Mouse (Mus musculus) gastrocnemius, postnatal 14 days (tissue): Measurements from ENCODE around the gene Ppm1n. TPM values are rescaled to one million over a fixed set of nuclear protein-coding genes. Genes with fewer than 3 reads are reported as not detected.
A peak's percentile ranks its signal among the peaks of the same experiment; 100 is the strongest.

Source experiments
- DNase-seq: peaks from one replicate; pipeline ENCODE4 v3.0.0; 2021; ENCODE audit warnings: mixed read lengths
- intact Hi-C: fragments of 180-260 bp; cut with DNase I; formaldehyde crosslinking; loops from one replicate; pipeline ENCODE4 v1.15.1; 2025; ENCODE audit warnings: low total_unique reads
- long read RNA-seq, 2 experiments: library from polyadenylated mRNA; stranded (forward); transcript quantifications; one replicate each; pipeline ENCODE4 v2.0.0; 2021
- total RNA-seq, 2 experiments: library from RNA; stranded (reverse); gene quantifications; 2 replicates each; pipeline ENCODE4 v1.2.3; 2021

The Ppm1n gene
- not detected for total RNA-seq
- long read RNA-seq, experiment 1, result 0 reads
- long read RNA-seq, experiment 2, partial matches to known transcripts, result 0 of 1 reads
- long read RNA-seq, experiment 2, other reads (novel, unspliced or antisense), result 0 of 1 reads

DNA sequence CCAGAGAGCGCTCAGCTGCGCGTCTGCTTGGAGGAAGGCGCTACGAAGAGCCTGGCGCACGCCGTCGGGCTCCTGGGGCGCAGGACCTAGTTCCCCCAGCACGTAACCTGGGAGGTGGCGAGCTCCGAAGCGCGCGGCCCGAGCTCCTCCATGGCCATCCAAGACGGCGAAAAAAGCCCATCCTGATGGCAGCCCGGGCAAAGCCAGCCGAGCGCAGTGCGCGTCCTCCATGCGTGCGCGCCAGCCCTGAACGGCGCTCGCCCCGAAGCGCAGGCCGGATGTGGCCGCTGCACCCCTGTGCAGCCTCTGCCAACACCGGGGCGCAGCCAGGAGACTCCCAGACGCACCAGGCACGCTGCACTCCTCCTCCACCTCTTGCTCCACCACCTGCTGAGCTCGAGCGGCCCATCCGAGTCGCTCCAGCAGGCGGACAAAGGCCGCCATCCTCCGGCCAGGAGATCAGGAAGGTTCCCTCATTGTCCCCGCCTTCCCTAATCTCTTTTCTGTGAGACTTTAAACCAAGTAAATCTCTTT is at the start of gene Ppm1n:
TSS of gene Ppm1n (minus strand) at position 484 of the 534 bp plus-strand sequence.
- intact Hi-C loops, result loop anchor here (2.0 kb wide), 1 partner anchor 39 kb away; no protein-coding TSS in a partner anchor
- DNase-seq, result no peak

DNA sequence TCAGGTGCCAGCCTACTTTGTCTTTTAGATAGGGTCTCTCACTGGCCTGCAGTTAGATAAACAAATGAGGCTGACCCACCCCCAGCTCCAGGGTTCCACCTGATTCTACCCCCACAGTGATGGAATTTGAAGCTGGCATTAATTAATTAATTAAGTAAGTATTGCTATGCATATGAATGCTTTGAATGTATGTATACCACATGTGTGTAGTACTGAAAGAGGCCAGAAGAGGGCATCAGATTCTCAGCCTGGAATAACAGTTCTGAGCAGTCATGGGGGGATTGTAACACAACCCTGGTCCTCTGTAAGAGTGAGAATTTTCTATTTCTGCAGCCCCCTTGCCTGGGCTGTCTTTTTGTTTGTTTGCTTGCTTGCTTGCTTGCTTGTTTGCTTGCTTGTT is 48.6 kb upstream of the Ppm1n start:
- DNase-seq, result no peak
- intact Hi-C loops, result no loop called here

DNA sequence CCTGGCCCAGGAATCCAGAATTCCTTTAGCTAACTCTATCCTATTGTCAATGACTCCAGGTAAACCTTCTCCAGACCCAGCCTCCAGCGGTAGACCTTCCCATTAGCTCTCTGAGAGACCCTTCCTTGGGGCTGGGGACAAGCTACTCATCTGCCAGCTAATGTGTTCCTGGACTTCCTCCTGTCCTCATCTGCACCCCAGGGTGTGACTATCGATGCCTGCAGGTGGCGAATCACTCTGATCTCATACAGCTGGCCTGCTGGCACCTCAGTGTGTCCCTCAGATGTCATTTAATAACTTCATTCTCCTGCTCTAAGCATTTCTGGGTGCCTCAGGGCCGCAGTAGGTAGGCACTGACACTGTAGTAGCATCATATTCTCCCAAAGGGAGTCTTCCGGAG is 47.9 kb upstream of the Ppm1n start:
- DNase-seq, result no peak
- intact Hi-C loops, result no loop called here

- intact Hi-C loops, result no loop called here
- DNase-seq, result peak; percentile 92
These were observed 47.3 kb upstream of the Ppm1n start for GRCm38 (mm10) chr7:19327128-19327527.

- intact Hi-C loops, result no loop called here
- peak; percentile 92 for DNase-seq
These were observed 46.5 kb upstream of the Ppm1n start for GRCm38 (mm10) chr7:19326359-19326758.

- intact Hi-C loops, result no loop called here
- no peak for DNase-seq
These were observed 45.7 kb upstream of the Ppm1n start for GRCm38 (mm10) chr7:19325262-19326199.

GRCm38 (mm10) chr7:19324221-19324620 is 44.4 kb upstream of the Ppm1n start:
- DNase-seq, result no peak
- intact Hi-C loops, result no loop called here

DNA sequence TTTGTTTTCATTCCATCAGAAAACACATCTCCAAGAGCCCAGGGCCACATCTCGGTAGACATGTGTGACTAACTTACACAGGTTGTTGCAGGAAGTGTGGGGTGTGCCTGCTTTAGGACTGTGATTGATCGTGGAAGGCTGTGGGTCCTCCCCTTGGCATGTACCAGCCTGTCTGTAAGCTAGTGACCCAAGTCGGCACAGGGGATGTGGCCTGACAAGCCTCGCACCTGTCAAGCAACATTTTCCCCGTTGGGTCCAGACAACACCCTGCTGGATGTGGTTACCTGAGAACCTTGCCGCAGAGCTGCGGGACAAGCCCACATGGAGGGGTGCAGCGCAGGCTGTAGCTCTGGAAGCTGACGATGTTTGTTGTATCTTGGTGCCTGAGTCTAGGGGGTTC is 42.6 kb upstream of the Ppm1n start:
- intact Hi-C loops, result no loop called here
- DNase-seq, result no peak

- DNase-seq, result no peak
- intact Hi-C loops, result no loop called here
These were observed 41.6 kb upstream of the Ppm1n start for GRCm38 (mm10) chr7:19321464-19321863.

GRCm38 (mm10) chr7:19320637-19321036 is 40.8 kb upstream of the Ppm1n start:
- intact Hi-C loops, result no loop called here
- no peak for DNase-seq

DNA sequence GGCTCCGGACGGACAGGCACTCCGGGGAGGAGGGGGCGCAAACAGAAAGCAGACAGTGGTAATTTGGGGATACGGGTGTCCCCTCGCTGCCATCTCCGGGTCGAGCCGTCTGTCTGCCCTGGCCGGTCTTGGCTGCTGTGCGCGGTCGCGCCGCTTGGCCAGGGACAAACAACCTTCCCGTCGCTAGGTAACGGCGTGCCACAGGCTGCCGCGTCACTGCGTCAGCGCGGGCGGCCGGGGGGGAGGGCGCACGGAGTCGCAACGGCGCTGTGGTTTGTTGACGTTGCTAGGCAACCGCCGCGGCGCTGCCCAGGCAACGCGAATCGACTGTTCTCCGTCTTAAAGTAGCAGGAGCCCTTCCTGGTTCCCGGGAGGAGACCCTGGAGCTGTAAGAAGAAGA is 40.0 kb upstream of the Ppm1n start:
- intact Hi-C loops, result no loop called here
- DNase-seq, result peak; percentile 98

DNA sequence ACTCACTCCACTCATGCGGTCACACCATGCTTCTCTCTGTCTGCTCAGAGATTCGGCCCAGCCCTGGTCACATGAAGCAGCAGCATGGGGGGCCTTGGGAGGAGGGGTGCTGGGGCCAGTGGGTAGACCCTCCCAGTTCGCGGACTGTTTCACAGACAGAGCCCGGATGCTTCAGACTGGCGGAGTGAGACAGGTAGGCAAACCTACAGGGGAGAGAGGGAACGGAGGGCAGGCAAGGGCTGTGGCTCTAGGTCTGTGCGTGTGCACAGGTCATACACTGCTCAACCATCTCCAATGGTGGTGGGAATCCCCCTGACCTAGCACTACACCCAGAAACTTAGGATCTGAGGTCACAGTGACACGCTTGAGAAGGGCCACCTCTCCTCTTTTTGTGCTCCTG is 39.6 kb upstream of the Ppm1n start:
- intact Hi-C loops, result no loop called here
- DNase-seq, result no peak

GRCm38 (mm10) chr7:19318676-19319075 is 38.8 kb upstream of the Ppm1n start:
- DNase-seq, result no peak

GRCm38 (mm10) chr7:19318201-19318600 is 38.3 kb upstream of the Ppm1n start:
- no peak for DNase-seq
- intact Hi-C loops, result no loop called here

More at GRCm38 (mm10) chr7:19318676-19319075, 38.8 kb upstream of the Ppm1n start:
- intact Hi-C loops, result no loop called here

GRCm38 (mm10) chr7:19316451-19317161 is 36.7 kb upstream of the Ppm1n start:
- intact Hi-C loops, result no loop called here
- peak; percentile 35 for DNase-seq

DNA sequence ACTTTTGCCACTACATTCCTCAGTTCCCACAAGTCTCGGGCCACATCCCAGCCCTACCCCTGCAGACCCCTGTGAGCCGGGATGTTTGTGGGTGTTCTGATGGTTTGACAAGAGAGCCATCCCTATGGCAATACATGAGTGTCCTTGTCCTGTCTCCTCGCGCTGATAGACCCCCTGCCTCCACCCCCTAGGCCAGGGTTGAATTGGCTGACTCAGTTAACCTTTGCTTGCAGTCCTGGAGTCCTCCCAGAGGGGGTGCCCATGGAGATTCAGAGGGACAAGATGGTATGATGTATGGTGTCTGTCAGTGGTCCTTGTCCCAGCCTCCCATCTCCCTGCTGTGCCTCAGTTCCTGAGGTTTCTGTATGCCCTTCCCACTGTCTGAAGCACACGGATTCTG is 34.2 kb upstream of the Ppm1n start:
- no peak for DNase-seq
- intact Hi-C loops, result no loop called here

- DNase-seq, result no peak
- intact Hi-C loops, result no loop called here
These were observed 32.1 kb upstream of the Ppm1n start for GRCm38 (mm10) chr7:19311991-19312390.

GRCm38 (mm10) chr7:19309884-19310641 is 30.2 kb upstream of the Ppm1n start, which contains the start of gene Fosb:
Gene Fosb (minus strand): TSS chr7:19310051.
- DNase-seq, result peak; percentile 96
- intact Hi-C loops, result no loop called here

DNA sequence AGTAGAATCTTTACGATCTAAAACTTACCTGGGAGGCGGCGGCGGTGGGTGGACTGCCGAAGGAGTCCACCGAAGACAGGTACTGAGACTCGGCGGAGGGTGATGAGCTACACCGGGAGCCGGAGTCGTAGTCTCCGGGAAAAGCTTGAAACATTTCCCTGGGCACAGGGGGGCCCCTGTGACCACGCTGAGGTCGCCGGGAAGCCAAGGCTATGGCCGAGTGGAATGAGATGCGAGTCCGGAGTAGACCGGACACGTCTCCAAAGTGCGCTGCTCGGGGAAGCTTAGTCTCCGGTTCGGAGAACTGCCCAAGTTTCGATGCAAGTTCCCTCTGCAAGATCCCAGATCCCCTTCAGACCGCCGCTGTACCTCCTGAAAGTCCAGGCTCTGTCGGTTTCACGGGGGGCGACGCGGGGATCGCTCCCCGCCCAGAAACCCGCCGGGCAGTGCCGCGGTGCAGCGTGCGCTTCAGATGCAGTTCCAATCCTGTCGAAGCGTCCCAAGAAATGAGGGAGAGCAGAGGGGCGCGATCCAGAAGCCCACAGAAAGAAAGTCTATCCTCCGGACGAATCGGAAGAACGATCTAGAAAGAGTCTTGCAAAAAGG is 29.5 kb upstream of the Ppm1n start:
- intact Hi-C loops, result no loop called here

More for the DNA sequence above, 29.5 kb upstream of the Ppm1n start:
- no peak for DNase-seq
